Mouse (Mus musculus): Measurements from ENCODE around the gene Wsb1. TPM values are rescaled to one million over a fixed set of nuclear protein-coding genes. Genes with fewer than 3 reads are reported as not detected.
"Not testable (repeated sequence)": the region's sequence is repeated elsewhere in the genome, so short reads cannot be mapped to it uniquely, and the experiment has no call there.

Wsb1 gene
- total RNA-seq (2021) (10 to 100 TPM; 29.4 to 37.0 TPM), polyA plus RNA-seq (2012; rRNA removed) (59.1 and 61.2 TPM in 2 replicates)
- long read RNA-seq, transcript Wsb1-201 (9 exons, 2,476 nt) = major isoform, 5 of 13 reads
- long read RNA-seq, partial matches to known transcripts = 0 of 13 reads
- long read RNA-seq, other reads (novel, unspliced or antisense) = 7 of 13 reads

DNA sequence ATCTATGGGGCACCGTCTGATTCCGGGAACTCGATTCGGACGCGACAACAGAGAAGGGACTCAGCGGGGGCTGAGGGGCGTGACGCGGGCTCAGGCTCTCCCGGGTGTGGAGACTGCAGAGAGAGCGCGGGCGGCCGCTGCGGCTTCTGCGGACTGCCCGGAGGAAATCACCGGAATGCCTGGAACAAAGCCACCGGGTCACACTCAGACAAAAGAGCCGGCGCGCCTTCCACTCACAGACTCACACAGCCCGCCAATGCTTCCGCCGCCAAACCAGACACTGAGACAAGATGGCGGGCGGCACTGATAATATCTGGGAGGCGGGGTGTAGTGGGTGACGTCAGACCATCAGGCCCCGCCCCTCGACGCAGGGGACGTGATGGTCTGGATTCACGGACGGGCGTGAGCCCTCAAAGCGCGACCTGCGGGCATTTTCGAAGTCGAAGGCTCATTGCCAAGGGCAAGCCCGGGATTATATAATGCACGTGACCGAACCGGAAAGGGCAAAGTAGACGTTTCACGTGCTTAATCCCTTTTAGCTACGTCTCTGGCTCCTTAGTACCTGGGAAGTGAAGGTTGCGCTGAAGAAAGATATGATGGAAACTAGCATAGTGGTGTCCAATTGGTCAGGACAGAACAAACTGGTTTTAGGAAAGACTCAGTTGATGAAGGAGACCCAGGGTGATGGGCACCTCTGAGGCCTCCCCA, at the start of gene Wsb1:
Gene Wsb1 (minus strand): TSS at position 281 of the 708 bp plus-strand sequence.
- DNase-seq = peak; percentile 94

DNA sequence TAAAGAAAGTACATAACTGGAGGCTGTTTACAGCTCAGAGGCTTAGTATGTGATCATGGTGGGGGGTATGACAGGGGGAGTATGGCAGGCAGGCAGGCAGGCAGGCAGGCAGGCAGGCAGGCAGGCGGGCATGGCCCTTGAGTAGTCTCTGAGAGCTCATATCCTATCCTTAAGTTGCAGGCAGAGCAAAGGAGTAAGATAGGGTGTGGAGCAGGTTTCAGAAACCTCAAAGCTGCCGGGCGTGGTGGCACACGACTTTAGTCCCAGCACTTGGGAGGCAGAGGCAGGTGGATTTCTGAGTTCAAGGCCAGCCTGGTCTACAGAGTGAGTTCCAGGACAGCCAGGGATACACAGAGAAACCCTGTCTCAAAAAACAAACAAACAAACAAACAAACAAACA, 49.8 kb upstream of the Wsb1 start:
- not testable (repeated sequence) for DNase-seq

DNA sequence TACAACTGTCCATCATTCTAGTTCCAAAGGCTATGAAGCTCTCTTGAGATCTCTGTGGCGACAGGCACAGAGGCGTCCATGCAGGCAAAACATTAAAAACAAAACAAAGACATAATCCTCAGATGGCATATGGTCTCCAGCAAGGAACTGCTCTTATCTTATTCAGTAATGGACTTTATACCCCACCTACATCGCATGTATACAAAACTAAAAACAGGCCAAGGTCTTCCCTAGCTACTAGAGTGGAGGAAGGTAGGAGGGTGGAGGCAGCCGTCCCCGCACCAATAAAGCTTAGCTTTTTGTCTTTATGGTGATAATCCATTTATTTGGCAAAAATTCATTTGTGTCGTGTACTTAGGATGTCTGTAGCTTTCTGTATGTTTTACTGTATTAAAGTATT, 48.6 kb upstream of the Wsb1 start:
- DNase-seq = no peak

DNA sequence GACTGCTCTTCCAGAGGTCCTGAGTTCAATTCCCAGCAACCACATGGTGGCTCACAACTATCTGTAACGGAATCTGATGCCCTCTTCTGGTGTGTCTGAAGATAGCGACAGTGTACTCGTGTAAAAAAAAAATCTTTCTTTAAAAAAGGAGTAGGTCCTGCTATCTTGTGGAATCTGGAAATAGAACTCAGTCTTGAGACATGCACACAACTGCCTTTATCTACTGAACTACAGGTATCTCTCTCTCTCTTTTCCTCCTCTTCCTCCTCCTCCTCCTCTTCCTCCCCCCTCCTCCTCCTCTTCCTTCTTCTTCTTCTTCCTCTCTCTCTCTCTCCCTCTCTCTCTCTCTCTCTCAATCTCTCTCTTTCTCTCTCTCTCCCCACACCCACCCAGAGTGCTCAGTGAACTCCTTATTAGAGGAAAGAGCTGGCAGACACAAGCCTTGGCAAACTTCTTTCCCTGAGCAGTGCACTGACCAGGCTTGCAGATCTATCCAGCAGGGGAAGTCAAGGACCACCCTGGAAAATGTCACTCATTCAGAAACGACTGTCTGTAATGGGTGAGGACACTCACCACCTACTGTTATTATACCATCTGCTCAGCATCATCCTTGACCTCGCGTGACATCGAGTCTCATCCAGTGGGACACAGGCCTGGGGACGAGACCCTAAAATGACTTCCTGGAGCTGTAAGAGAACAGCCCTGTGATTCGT, 45.4 kb upstream of the Wsb1 start:
- DNase-seq = no peak

DNA sequence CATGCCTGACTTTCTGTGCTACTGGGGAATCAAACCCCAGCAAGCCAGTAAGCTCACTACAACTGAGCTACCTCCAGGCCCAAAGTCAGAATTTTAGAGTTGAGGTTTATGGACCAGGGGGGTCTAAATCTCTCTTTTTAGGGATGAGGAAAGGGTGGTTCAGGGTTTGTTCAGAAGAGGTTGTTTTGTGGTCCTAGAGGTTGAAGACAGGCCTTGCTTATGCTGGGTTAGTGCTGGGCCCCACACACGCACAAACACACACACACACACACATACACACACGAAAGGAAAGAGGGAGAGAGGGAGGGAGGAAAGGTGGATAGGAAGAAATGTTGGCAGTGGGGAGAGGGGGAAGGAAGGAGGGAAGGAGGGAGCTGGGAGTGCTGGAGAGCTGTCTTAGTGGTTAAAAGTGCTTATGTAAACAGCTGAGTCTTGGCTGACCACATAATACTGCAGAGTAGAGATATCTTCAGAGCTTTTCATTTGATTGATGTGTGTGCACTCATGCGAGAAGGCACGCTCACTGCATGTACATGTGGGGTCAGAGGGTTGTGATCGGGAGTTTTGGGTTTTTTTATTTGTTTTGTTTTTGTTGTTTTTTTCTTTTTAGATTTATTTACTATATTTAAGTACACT, 42.5 kb upstream of the Wsb1 start, which contains the start of gene Gm9964:
Gene Gm9964 (minus strand): TSS at position 51 of the 636 bp plus-strand sequence.
- DNase-seq = no peak

DNA sequence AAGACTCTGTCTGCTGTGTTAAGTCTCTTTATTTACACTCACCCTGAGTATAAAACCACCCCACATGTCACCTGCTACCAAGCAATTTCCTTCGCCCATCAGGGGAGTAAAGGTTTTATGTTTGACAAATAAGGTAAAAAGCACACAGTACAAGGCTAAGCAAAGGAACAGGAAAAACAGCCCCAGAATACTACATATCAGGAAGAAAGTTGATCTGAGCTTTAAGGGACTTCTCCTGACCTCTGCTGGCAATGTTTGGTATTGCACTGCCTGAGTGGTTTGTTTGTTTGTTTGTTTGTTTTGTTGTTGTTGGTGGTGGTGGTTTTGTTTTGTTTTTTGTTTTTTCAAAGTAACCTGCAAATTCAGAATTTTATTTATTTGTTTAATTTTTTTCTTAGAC, 41.7 kb upstream of the Wsb1 start:
- DNase-seq = no peak

DNA sequence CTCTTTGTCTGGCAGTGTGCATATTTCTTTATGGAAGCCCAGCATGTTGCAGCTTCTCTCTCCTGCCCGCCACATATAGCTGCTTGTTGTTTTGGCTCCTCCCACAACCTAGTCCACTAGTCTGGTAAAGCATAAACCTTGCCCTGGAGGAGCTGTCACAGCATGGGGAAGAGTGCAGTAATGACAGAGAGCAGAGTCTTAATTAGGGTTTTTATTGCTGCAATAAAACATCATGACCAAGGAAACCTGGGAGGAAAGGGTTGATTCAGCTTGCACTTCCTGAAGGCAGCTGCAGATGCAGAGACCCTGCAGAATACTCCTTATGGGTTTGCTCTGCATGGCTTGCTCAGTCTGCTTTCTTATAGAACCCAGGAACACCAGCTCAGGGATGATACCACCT, 39.5 kb upstream of the Wsb1 start:
- no peak for DNase-seq

DNA sequence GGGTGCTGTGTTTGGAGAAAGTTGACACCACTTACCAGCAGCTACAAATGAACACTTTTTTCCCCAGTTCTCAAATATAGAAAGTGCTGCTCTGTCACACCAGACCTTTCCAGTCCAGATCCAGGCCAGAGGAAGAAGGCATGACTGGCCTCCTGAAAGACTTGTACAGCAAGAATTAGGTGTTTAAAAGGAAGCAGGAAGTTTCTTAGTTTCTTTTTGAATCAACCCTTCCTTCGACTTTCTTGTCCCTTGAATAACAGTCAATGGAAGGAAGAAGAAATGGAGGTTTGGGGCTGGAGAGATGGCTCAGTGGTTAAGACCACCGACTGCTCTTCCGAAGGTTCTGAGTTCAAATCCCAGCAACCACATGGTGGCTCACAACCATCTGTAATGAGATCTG, 38.6 kb upstream of the Wsb1 start:
- DNase-seq = no peak

DNA sequence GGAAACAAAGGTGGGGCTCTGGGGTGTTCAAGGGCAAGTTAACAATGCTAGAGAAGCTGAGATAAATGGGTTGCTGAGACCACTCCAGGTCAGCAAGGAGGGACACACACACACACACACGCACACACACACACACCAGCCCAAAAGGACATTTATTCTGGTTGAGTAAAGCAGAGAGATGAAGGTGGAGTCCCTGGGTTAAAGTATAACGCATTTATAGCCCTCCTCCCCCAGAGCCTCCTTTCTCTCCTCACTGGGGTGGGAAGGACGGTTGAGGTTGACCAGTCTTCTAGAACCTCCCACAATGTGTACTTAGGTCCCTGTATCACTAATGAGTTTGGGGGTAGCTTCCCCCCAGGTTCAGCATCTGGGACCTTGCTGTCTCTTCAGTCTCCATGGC, 37.7 kb upstream of the Wsb1 start:
- DNase-seq = no peak

DNA sequence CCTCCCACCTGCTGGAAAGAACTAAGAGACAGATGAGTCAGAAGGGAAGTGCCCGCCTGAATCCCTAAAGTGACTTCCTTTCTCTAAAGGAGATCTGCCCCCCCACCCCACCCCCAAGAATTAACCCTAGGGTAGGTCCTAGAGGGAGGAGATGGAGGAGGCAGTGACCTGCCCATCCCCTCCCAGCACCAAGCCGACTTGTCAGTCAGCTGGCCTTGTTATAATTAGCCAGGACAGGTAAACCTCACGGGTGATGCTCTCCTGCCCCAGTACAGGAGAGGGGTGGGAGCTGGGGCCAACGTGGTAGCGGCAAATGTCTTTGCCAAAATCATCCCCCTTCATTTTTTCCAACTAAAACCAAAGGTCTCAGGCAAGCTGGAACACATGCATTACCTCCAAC, 37.2 kb upstream of the Wsb1 start:
- DNase-seq = no peak

DNA sequence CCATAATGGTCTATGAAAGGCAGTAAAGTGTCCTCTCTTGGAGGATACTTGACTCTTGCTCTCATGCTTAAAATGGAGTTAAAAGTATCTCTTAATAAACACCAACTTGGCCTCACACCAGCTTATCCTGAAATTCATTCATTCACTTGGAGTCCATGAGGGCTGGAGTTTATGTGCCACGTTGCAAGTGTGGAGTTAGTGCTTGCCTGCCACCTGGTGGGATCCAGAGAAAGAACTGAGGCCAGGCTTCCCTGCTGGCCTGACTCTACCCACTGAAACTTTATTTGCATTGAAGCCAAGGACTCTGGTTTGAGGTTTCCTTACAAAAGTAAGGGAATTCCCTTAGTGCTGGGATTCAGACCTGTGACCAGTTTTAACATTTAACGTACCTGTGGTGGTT, 36.0 kb upstream of the Wsb1 start:
- DNase-seq = peak; percentile 45

DNA sequence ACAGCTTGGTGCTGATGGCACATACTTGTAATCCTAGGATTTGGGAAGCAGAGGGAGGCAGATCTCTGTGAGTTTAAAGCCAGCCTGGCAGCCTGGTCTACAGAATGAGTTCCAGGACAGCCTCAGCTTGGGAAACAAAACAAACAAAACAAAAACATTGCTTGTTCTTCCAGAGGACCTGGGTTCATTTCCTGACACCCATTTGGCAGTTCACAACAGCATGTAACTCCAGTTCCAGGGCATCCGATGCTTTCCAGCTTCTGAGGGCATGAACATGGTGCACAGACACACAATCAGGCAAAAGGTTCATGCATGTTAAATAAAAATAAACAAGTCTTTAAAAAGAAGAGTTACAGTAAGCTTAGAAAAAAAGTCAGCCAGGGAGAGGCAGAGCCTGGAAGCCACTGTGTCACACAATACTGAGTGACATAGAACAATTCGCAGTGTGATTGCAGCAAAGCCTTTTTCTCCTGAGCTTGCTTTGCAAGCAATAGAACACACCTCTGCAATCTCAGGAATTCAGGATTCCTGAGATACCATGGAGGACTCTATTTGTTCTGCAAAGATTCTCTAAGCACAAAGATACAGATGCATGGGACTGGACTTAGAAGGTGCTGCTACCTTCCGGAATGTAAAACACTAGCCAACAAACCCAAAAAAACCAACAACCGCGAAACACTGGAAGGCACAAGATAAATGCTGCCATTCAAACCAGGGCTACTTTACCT, 34.6 kb upstream of the Wsb1 start:
- DNase-seq = no peak

DNA sequence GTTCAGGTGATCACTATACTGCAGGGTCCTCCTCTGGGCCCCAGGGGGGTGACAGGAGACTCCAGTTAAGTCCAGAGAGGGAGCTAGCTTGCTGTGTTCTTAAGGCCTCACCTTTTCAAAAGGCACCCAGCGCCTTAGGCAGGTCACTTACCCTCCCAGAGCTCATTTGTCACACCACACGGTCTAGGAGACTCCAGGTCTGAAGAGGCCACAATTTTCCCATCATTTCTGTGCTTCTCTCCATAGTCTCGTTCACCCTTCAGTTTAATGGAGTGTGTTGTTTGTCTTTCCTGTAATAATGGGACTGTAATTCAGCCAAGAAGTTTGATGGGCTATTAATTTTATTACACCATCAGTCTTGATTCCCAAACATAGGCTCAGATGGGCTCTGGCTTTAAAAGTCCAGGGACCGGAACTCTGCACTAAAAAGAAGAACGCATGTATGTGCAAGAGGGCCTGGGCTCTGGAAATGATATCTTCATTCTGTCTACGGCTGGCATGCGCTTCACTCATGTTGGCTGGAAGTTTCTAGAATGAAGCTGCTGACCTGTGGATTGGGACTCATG, 33.9 kb upstream of the Wsb1 start:
- DNase-seq = no peak

DNA sequence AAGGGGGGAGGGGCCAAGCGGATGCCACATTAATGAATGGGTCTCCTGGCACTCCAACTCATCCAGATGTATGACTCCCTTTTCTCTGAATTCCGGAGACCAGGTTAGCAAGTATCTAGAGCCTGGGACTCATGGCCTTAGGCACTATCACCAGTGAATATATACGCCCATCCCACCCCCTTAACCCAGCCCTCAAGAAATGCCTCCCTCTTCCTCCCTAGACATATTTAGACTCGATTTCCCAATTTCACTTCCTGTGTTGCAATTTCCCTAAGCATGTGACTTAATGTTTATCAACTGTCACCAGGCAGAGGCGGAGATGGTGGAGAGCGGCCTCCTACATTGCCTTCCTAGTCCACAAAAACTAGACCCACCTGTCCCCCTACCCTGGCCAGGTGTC, 33.0 kb upstream of the Wsb1 start:
- peak; percentile 29 for DNase-seq

DNA sequence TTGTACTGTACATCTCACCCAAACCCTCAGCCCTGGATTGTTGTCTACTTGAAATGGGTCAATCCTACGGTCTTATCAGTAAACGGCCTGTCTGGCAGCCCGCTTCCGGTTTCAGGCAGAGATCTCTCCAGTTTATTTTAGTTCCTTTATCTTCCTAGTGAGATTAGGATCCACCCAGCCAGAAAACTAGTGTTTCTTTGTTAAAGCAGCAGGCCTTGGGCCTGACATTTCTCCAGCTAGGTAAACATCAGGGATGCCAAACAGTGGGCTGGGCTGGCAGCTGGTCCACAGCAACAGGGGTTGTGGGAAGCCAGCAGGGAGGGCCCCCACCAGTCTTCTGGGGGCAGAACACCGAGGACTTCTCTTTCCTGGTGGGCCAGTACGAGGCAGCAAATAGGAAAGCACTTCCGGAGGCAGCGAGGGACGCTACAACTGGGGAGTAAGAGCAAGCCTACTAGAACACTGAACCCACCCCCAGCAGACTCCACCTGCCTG, 31.9 kb upstream of the Wsb1 start:
- no peak for DNase-seq

DNA sequence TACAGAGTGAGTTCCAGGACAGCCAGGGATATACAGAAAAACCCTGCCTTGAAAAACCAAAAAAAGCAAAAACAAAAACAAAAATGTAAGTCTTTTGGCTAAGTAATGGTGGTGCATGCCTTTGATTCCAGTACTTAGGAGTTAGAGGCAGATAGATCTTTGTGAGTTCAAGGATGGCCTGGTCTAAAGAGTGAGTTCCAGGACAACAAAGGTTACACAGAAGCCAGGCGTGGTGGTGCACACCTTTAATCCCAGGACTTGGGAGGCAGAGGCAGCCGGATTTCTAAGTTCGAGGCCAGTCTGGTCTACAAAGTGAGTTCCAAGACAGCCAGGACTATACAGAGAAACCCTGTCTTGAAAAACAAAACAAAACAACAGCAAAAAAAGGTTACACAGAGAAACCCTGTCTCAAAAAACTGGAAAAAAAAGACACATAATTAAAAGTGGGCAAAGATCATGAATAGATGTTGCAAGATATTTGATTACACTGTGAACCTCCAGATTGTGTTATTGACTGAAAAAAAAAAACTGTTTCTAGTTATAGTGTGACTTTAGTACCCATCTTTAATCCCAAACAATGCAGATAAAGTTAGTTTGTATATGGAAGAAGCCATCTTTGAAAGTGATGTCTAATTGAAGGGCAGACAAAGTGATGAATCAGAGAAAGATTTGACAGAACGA, 29.0 kb upstream of the Wsb1 start:
- DNase-seq = no peak

DNA sequence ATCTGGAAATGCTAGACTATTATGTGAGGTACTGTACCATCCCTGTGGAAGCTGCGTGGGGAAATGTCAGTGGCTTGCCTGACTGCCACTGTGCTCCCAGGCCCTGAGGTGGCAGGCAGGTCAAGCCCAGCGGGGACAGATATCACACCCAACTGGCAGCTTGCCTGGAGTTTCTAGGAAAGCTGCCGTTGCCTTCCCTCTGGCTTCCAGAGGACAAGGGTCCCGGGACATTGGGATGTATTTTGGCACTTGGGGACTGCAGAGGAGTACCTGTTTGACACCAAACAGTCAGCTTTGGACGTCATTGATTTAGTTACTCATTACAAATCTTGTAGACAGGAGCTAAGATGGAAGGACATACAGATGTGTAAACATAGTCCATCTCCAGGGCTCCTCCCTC, 26.9 kb upstream of the Wsb1 start:
- peak; percentile 36 for DNase-seq

DNA sequence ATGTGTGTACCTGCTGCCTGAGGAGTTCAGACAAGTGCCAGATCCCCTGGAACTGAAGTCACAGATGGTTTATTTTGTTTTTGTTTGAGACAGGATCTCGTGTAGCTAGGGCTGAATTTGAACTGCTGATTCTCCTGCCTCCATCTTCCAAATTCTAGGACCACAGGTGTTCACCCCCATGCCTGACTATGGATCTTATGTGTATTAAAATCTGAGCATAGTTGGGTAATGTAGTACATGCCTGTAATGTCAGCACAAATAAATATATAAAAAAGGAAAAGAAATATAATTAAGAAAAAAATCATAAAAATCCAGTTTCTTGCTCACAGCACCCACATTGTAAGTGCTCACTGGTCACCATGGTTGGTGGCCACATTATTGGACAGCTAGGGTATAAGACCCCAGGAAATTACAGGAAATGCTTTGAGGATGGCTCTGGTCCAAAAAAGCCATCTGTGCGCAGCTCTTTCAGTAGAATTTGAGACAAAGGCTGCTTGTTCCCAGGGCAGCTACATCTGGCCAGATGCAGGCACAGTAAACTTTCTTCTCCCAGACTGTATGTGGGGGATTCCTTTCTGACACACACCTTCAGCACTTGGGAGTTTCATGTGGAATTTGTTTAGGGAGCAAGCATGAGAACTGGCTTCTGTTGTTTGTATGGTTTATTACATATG, 25.4 kb upstream of the Wsb1 start:
- no peak for DNase-seq

DNA sequence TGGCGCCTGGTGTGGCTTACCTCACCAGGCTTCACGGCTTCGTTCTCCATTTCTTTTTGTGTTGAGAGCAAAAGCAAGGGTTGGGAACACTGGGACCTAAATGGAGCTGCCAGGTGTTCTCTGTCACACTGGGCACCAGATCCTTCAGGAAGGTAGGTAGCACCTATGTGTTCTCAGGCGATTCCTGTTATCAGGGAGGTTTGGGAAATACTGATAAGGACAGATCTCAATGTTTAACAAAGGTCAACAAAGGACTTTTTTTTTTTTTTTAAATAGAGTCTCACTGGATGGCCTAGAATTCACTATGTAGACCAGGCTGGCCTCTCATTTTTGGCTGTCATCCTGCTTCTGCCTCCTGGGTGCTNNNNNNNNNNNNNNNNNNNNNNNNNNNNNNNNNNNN, 19.3 kb upstream of the Wsb1 start:
- no peak for DNase-seq

DNA sequence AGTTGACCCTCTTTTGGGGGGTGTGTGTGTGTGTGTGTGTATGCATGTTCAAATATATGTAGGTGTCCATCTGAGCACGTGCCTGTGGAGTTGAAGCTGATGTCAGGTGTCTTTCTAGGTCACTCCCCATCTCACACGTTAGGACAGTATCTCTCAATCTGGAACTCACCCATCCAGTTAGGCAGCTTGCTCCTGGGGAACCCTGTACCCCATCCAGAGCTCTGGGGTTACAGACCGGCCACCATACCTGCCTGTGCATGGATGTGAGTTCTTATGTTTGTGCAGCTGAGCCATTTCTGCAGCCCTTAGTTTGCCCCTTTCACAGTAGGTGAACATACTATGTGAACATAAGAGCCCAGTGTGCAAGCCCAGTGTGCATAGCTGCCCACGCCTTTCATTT, 18.6 kb upstream of the Wsb1 start:
- DNase-seq = no peak

DNA sequence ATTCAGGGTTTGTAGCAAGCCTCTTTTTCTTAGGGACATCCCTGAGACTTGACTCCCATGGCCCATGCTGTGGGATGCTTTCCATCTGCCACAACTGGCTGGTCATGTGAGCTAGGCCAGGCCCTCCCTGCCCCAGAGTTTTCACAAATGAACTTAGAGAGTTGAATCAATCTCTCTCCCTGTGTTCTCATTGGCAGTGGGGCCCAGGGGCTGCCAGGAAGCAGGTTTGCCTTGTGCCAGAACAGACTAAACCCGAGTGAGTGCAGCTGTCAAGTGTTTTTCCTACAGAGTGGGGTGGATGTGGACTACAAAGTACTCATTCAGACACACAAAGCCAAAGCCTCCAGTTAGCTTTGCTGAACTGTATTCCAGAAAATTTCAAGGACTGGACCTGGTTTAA, 12.7 kb upstream of the Wsb1 start:
- no peak for DNase-seq
